ENCODE assay signal across 21 mouse cellular contexts in the genomic region with DNA sequence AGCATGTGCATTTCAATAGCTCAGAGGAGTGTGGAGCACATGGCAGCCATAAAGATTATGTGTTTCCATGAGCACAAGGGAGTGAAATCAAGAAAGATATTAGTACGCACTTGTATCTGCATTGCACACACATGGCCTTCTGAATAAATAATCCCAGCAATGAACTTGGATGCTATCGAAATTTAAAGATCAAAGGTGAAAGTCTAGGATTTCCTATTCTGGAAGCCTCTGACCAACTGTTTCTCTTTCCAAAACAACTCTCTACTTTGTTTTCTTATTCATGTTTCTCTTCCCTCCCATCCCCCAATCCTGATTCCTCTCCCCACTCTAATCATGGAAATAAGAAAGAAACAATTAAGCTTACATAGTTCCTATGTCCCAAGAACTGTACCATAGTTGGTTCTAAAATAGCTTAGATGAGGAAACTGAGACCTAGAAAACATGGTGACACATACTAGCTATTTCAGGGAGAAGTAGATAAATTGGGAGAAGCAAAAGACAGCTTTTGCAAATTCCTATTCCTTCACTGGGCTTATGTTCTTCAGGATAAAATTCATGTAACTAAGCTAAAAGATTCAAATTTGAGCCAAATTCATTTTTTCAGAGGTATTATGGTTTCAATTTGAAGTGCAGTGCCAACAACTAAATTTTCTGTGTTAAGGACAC.
"Had no signal": no experiment of that assay in that cellular context is flagged by ENCODE, and none has a peak within 500 bp of the region (broad histone marks: within the 10 kb centered on the region; RNA-seq: fewer than 3 reads in every experiment).

No protein-coding gene starts in this region.

- H3K4me3 ChIP-seq: layer of hippocampus, adult 2 months; liver, embryonic 12.5 days; liver, embryonic 15.5 days; lung, embryonic 15.5 days; megakaryocyte, embryonic 14.5 days; midbrain, embryonic 10.5 days; midbrain, embryonic 13.5 days; myocyte; neural tube, embryonic 13.5 days; stomach, embryonic 15.5 days had no signal

- H3K4me1 ChIP-seq: liver, embryonic 12.5 days; liver, embryonic 15.5 days; lung, embryonic 15.5 days; megakaryocyte, embryonic 14.5 days; midbrain, embryonic 10.5 days; neural tube, embryonic 13.5 days; stomach, embryonic 15.5 days had no signal

- H3K27me3 ChIP-seq: liver, embryonic 12.5 days; liver, embryonic 15.5 days; lung, embryonic 15.5 days; megakaryocyte, embryonic 14.5 days; midbrain, embryonic 13.5 days; neural tube, embryonic 13.5 days; stomach, embryonic 15.5 days had no signal

- H3K36me3 ChIP-seq: liver, embryonic 12.5 days; liver, embryonic 15.5 days; lung, embryonic 15.5 days; midbrain, embryonic 10.5 days; midbrain, embryonic 13.5 days; neural tube, embryonic 13.5 days; stomach, embryonic 15.5 days had no signal

- ATAC-seq: liver, embryonic 12.5 days; midbrain, embryonic 13.5 days; midbrain, embryonic 16.5 days had no signal

- H3K27ac ChIP-seq: kidney, postnatal 0 days; layer of hippocampus, adult 2 months; liver, embryonic 12.5 days; liver, embryonic 15.5 days; lung, embryonic 15.5 days; midbrain, embryonic 10.5 days; midbrain, embryonic 13.5 days; neural tube, embryonic 13.5 days; stomach, embryonic 15.5 days had no signal

- DNase-seq: kidney, adult 2 months; kidney, postnatal 25 days; layer of hippocampus, postnatal 36 days; lung, adult 18-20 months; lung, postnatal 36 days; retina, postnatal 1 day; right cerebral cortex, postnatal 25 days; spleen, adult 18-20 months; thymus, postnatal 25 days had no signal

- H3K9me3 ChIP-seq: liver, embryonic 12.5 days; liver, embryonic 15.5 days; lung, embryonic 15.5 days; megakaryocyte, embryonic 14.5 days; midbrain, embryonic 10.5 days; midbrain, embryonic 13.5 days; neural tube, embryonic 13.5 days; stomach, embryonic 15.5 days had no signal
